Mouse (Mus musculus) brain, embryonic 14.5 days (tissue): ENCODE measurements at regions not wholly inside any gene's neighbourhood (a gene's known extent, or its start where the extent isn't known, plus 50 kb on each side); places are given as distances from the start of the nearest gene placed in this dataset.

Experiments
- CTCF ChIP-seq: fragments of 200-500 bp; IDR thresholded peaks from 2 replicates; pipeline ENCODE4 v1.5.1; 2012; ENCODE audit warnings: inconsistent platforms, mild to moderate bottlenecking, moderate library complexity, borderline replicate concordance; ENCODE audit not compliant: insufficient read depth, insufficient read length; ENCODE audit errors: extremely low read depth
- POLR2A ChIP-seq: fragments of 200-500 bp; IDR thresholded peaks from 2 replicates; pipeline ENCODE4 v1.6.1; 2012; ENCODE audit warnings: mild to moderate bottlenecking, inconsistent platforms, borderline replicate concordance; ENCODE audit not compliant: poor library complexity, insufficient read depth, insufficient read length, severe bottlenecking; ENCODE audit errors: extremely low read depth

DNA sequence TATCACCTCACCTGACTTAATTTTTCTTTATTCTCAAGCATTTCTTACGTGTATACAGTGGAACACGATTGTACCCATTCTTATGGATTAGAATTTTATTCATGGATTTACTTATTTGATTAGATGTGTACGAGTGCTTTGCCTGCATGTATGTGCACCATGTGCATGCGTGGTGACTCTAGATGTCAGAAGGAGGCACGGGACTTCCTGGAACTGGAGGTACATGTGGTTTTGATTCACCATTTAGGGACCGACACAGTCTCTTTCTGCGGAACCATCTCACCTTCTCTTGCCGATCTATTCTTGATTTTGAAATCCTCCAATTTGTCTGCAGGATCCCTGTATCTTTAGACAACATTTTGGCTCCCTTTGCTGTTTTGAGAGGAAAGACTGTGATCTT, 61.2 kb upstream of the Satb1 start:
- TF ChIP-seq CTCF (no peak), POLR2A (no peak)
